Mouse (Mus musculus): ENCODE results near the gene Fgg. TPM values are rescaled to one million over a fixed set of nuclear protein-coding genes. Genes with fewer than 3 reads are reported as not detected.

Fgg gene
- 0.16 and 0.18 TPM in 2 replicates for polyA plus RNA-seq (2016; fragmentation: Nextera tagmentation; extraction: Ambion mirVana)

GRCm38 (mm10) chr3:83007557-83007956 is at the start of gene Fgg:
Gene Fgg (plus strand): TSS chr3:83007724.
- H3K27me3 ChIP-seq (replicated peaks; ENCODE audit: low read depth, poor library complexity, severe bottlenecking), result no peaks in the 10 kb centered on the region
- WGBS, result 46% methylated on average over 7 of the region's 7 CpGs
- H3K4me1 ChIP-seq, result peaks cover 4% of the 10 kb centered on the region; the same call in 1 of the 2 replicates
- no peaks in the 10 kb centered on the region for H3K9me3 ChIP-seq
- no peak within 1 kb of the TSS for H3K27ac ChIP-seq (replicated peaks)
- H3K4me3 ChIP-seq, result no peak within 1 kb of the TSS
- H3K36me3 ChIP-seq (replicated peaks), result no peaks in the 10 kb centered on the region
- DNase-seq (ENCODE audit: low spot score), result no peak

DNA sequence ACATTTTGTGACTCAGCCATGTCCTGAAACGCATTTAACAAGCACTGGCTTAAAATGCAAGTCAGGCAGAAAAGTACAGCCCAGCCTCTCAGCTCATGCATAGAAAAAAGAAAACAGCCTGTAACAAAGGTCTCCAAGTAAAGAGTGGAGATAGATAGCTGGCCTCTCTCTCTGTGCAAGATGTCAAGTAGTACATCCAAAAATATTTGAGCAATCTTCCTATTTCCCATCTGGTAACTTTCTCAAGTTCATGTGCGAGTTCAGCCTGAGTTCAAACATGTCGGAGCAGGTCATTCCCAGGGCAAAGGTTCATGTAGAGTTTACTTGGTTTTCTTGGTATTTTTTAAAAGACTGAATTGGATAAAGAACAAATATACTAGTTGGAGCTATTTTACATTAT is 36.5 kb upstream of the Fgg start:
- 84% methylated on average over 3 of the region's 3 CpGs for WGBS

GRCm38 (mm10) chr3:82980818-82981217 is 26.7 kb upstream of the Fgg start:
- no peaks in the 10 kb centered on the region for H3K27me3 ChIP-seq (replicated peaks; ENCODE audit: low read depth, poor library complexity, severe bottlenecking)
- no peak for DNase-seq (ENCODE audit: low spot score)
- H3K36me3 ChIP-seq (replicated peaks), result no peaks in the 10 kb centered on the region
- H3K4me1 ChIP-seq, result no peaks in the 10 kb centered on the region
- H3K4me3 ChIP-seq, result no peak overlapping the region
- H3K9me3 ChIP-seq, result no peaks in the 10 kb centered on the region
- no peak overlapping the region for H3K27ac ChIP-seq (replicated peaks)
- 91% methylated on average over 6 of the region's 6 CpGs for WGBS

More for the DNA sequence above, 36.5 kb upstream of the Fgg start:
- Histone ChIP-seq H3K27me3 (replicated peaks; ENCODE audit: low read depth, poor library complexity, severe bottlenecking) (no peaks in the 10 kb centered on the region), H3K9me3 (no peaks in the 10 kb centered on the region), H3K36me3 (replicated peaks) (no peaks in the 10 kb centered on the region), H3K4me1 (no peaks in the 10 kb centered on the region), H3K27ac (replicated peaks) (no peak overlapping the region), H3K4me3 (no peak overlapping the region)
- DNase-seq (ENCODE audit: low spot score), result no peak

DNA sequence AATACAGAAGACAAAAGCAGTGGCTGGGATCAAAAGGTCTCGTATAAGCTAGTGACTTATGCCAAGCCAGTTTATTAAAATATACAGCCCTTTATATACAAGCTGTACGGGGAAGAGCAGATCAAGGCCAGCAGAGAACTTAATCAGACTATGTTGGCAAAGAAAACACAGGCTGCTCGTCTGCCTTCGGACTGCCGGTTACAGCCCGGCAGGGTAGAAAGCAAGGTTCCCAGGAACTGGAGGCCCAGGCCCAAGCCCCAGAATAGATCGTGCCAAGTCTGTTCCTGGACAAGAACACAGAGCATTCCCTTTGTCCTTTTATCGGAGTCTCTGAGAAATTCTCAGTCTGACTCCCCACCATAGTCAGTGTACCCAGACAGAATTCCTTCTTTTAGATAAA is 25.7 kb upstream of the Fgg start:
- no peaks in the 10 kb centered on the region for H3K4me1 ChIP-seq
- no peaks in the 10 kb centered on the region for H3K36me3 ChIP-seq (replicated peaks)
- 88% methylated on average over 8 of the region's 8 CpGs for WGBS
- no peak overlapping the region for H3K4me3 ChIP-seq
- H3K27me3 ChIP-seq (replicated peaks; ENCODE audit: low read depth, poor library complexity, severe bottlenecking), result no peaks in the 10 kb centered on the region
- no peak overlapping the region for H3K27ac ChIP-seq (replicated peaks)
- DNase-seq (ENCODE audit: low spot score), result no peak
- no peaks in the 10 kb centered on the region for H3K9me3 ChIP-seq

DNA sequence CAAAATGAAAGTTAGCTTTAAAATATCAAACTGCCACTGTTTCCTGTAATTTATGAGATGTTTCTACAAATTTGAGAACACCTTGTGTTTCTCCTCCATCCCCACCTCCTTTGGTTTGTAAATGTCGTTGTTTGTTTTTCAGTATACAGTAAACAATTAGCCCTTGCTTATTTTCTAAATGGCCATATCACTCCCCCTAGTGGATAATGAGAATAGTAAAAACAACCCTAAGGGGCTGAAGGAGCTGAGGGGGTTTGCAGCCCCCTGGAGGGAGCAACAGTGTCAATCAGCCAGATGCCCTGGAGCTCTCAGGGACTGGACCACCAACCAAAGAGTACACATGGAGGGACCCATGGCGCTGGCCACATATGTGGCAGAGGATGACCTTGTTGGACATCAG is 22.7 kb upstream of the Fgg start:
- 77% methylated on average over 2 of the region's 2 CpGs for WGBS
- no peak overlapping the region for H3K4me3 ChIP-seq

DNA sequence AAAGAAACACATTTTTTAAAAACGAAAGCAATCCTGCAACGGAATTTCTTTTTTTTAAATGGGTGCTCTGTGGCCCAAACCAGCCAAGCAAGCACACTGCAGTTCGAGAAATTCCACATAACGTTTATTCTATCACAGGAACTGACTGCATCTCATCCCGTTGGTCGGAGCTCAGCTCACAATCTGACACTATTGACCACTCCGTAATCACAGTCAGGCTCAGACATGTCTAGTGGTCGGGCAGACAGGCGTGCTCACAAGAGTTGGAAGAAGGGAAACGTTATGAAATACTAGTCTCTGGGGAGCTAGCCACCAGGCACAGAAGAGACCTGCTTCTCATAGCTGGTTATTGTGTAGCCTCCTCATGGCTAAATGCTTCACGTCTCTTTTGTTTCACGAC is 15.6 kb upstream of the Fgg start:
- 82% methylated on average over 12 of the region's 12 CpGs for WGBS
- Histone ChIP-seq H3K27me3 (replicated peaks; ENCODE audit: low read depth, poor library complexity, severe bottlenecking) (peaks cover 34% of the 10 kb centered on the region), H3K27ac (replicated peaks) (no peak overlapping the region), H3K4me3 (no peak overlapping the region), H3K36me3 (replicated peaks) (no peaks in the 10 kb centered on the region), H3K4me1 (peaks cover 11% of the 10 kb centered on the region), H3K9me3 (no peaks in the 10 kb centered on the region)
- no peak for DNase-seq (ENCODE audit: low spot score)

More for the DNA sequence above, 22.7 kb upstream of the Fgg start:
- Histone ChIP-seq H3K9me3 (no peaks in the 10 kb centered on the region), H3K27me3 (replicated peaks; ENCODE audit: low read depth, poor library complexity, severe bottlenecking) (no peaks in the 10 kb centered on the region), H3K36me3 (replicated peaks) (no peaks in the 10 kb centered on the region), H3K27ac (replicated peaks) (no peak overlapping the region), H3K4me1 (no peaks in the 10 kb centered on the region)
- DNase-seq (ENCODE audit: low spot score), result no peak

GRCm38 (mm10) chr3:82992956-82993355 is 14.6 kb upstream of the Fgg start:
- Histone ChIP-seq H3K9me3 (no peaks in the 10 kb centered on the region), H3K4me1 (peaks cover 11% of the 10 kb centered on the region), H3K4me3 (no peak overlapping the region), H3K36me3 (replicated peaks) (no peaks in the 10 kb centered on the region), H3K27me3 (replicated peaks; ENCODE audit: low read depth, poor library complexity, severe bottlenecking) (peaks cover 41% of the 10 kb centered on the region), H3K27ac (replicated peaks) (no peak overlapping the region)
- no peak for DNase-seq (ENCODE audit: low spot score)
- 86% methylated on average over 6 of the region's 6 CpGs for WGBS

DNA sequence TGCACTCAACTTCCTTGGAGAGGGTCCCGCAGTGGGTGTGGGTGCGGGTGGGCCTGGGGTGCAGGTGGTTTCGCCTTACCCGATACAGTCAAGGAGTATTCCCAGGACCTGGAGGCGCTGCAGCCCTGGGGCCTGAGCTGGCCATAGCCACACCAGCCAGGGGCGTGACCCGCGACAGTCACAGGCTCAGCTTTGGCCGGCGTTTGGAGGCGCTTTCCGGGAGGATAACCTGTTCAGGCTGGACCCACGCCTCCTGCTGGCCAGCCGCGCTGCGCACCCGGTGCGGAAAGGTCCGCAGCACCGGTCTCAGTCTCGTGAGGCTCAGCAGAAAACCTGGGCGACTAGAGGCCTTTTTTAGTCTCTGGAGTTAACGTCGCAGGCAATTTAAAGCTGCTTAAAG is 12.2 kb upstream of the Fgg start:
- WGBS, result 2% methylated on average over 24 of the region's 24 CpGs
- no peaks in the 10 kb centered on the region for H3K36me3 ChIP-seq (replicated peaks)
- H3K4me1 ChIP-seq, result peaks cover 11% of the 10 kb centered on the region
- H3K9me3 ChIP-seq, result no peaks in the 10 kb centered on the region
- H3K27ac ChIP-seq (replicated peaks), result no peak overlapping the region
- DNase-seq (ENCODE audit: low spot score), result peak; percentile 86
- peaks cover 41% of the 10 kb centered on the region for H3K27me3 ChIP-seq (replicated peaks; ENCODE audit: low read depth, poor library complexity, severe bottlenecking)
- peak overlapping the region; percentile 47 for H3K4me3 ChIP-seq

GRCm38 (mm10) chr3:82996656-82997055 is 10.9 kb upstream of the Fgg start:
- Histone ChIP-seq H3K9me3 (no peaks in the 10 kb centered on the region), H3K36me3 (replicated peaks) (no peaks in the 10 kb centered on the region)
- WGBS, result 70% methylated on average over 3 of the region's 3 CpGs

GRCm38 (mm10) chr3:82998772-82999463 is 8.6 kb upstream of the Fgg start:
- 37% methylated on average over 8 of the region's 8 CpGs for WGBS
- peaks cover 37% of the 10 kb centered on the region for H3K27me3 ChIP-seq (replicated peaks; ENCODE audit: low read depth, poor library complexity, severe bottlenecking)
- no peaks in the 10 kb centered on the region for H3K36me3 ChIP-seq (replicated peaks)
- no peak overlapping the region for H3K27ac ChIP-seq (replicated peaks)
- H3K9me3 ChIP-seq, result no peaks in the 10 kb centered on the region
- no peak overlapping the region for H3K4me3 ChIP-seq
- no peak for DNase-seq (ENCODE audit: low spot score)
- peaks cover 11% of the 10 kb centered on the region for H3K4me1 ChIP-seq

More at GRCm38 (mm10) chr3:82996656-82997055, 10.9 kb upstream of the Fgg start:
- H3K4me1 ChIP-seq, result peaks cover 11% of the 10 kb centered on the region
- H3K27me3 ChIP-seq (replicated peaks; ENCODE audit: low read depth, poor library complexity, severe bottlenecking), result peaks cover 41% of the 10 kb centered on the region
- no peak for DNase-seq (ENCODE audit: low spot score)
- H3K27ac ChIP-seq (replicated peaks), result no peak overlapping the region
- H3K4me3 ChIP-seq, result no peak overlapping the region

DNA sequence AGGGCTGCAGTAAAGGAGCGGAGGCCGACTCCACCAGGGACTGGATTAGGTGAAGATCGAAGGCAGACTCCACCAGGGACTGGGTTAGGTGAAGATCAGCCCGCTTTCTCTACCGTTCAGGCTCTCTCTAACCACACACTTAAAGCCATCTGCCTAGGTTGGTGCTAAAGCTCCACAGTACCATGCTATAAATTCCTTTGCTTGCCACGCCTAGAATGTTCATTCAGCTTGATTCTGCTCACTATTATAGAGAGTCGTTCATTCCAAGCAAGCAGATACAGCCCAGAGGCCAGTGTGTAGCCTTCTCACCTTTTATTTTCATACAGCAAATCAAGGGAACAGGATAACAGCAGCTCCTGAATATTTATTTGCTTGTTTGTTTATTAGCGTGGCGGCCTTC is 7.5 kb upstream of the Fgg start:
- no peak for DNase-seq (ENCODE audit: low spot score)
- no peak overlapping the region for H3K27ac ChIP-seq (replicated peaks)
- WGBS, result 86% methylated on average over 9 of the region's 9 CpGs
- no peaks in the 10 kb centered on the region for H3K36me3 ChIP-seq (replicated peaks)
- no peak overlapping the region for H3K4me3 ChIP-seq
- H3K27me3 ChIP-seq (replicated peaks; ENCODE audit: low read depth, poor library complexity, severe bottlenecking), result peaks cover 27% of the 10 kb centered on the region
- H3K9me3 ChIP-seq, result no peaks in the 10 kb centered on the region
- peaks cover 10% of the 10 kb centered on the region for H3K4me1 ChIP-seq

DNA sequence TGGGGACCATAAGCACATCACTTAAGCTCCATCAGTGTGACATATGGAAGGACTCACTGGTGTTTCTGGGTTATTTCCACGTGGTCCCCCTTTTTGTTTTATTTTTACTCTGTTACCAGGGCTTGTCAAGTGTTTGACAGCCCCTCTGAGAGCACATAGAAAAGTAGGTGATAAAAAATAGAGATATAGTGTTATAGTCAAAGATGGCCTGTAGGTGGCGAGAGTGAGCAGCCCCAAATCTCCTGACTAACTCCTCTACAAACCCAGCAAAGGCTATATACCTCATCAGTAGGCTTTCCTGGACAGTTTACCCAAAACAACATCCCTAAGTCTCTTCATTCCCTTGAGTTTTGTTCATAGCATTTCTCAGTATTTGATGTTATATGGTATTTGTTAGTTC is 5.3 kb upstream of the Fgg start:
- Histone ChIP-seq H3K4me3 (no peak overlapping the region), H3K27ac (replicated peaks) (no peak overlapping the region), H3K27me3 (replicated peaks; ENCODE audit: low read depth, poor library complexity, severe bottlenecking) (peaks cover 5% of the 10 kb centered on the region), H3K36me3 (replicated peaks) (no peaks in the 10 kb centered on the region), H3K4me1 (peaks cover 4% of the 10 kb centered on the region; the same call in 1 of the 2 replicates), H3K9me3 (no peaks in the 10 kb centered on the region)
- peak; percentile 39 for DNase-seq (ENCODE audit: low spot score)
- WGBS, result 0% methylated on average over 2 of the region's 2 CpGs

DNA sequence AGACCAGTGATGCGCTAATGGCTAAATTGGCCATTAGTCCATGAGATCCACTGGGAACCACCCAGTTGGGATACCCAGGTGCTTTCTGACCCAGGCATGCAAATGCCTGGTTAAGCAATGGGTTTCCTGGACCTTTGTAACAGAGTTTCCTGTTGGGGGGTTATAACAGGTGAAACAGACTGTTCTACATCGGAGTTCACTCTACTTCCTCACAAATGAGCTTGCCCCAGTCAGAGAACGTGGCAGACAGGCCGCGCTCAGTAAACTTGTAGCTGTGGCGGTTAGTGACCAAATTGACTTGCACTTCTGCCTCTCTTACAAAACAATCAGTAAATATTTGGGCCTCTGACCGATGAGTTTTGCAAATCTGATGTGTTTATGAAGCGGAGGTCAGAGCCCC is 4.5 kb upstream of the Fgg start:
- peaks cover 4% of the 10 kb centered on the region; the same call in 1 of the 2 replicates for H3K4me1 ChIP-seq

More for the DNA sequence above, 4.5 kb upstream of the Fgg start:
- 94% methylated on average over 8 of the region's 8 CpGs for WGBS
- H3K9me3 ChIP-seq, result no peaks in the 10 kb centered on the region
- H3K27ac ChIP-seq (replicated peaks), result no peak overlapping the region
- H3K4me3 ChIP-seq, result no peak overlapping the region
- H3K36me3 ChIP-seq (replicated peaks), result no peaks in the 10 kb centered on the region
- no peak for DNase-seq (ENCODE audit: low spot score)
- H3K27me3 ChIP-seq (replicated peaks; ENCODE audit: low read depth, poor library complexity, severe bottlenecking), result no peaks in the 10 kb centered on the region
